ENCODE assay signal across 9 mouse cellular contexts in the genomic region with DNA sequence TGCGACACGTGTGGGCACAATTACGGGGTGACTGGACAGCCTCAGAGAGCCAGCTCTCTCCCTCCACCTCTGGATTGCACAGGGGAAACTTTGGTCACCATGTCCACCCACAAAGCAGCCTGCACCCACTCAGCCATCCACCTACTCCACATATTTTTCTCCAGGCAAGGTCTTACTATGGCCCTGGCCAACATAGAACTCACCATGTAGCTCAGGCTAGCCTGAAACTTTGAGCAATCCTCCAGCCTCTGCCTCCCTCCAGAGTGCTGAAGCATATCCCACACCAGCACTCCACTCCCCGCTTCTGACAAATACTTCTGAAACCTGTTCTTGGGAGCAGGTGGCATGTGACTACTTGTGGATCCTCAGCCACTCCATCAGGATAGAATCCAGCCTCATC. TPM values are rescaled to one million over a fixed set of nuclear protein-coding genes. Genes with fewer than 3 reads are reported as not detected.
DNase-seq lines count a peak whose midpoint lies in the region; ATAC-seq and TF ChIP-seq lines count a peak whose summit lies in the region.
"Had no signal": no experiment of that assay in that cellular context is flagged by ENCODE, and none has a peak within 500 bp of the region (broad histone marks: within the 10 kb centered on the region; RNA-seq: fewer than 3 reads in every experiment).

No protein-coding gene starts in this region.

- H3K36me3 ChIP-seq in C2C12 (ENCODE audit: control insufficient read depth, insufficient read depth): peaks cover 6% of the 10 kb centered on the region
- no peaks in the 10 kb centered on the region for H3K36me3 ChIP-seq in heart, postnatal 0 days (replicated peaks; ENCODE audit: control insufficient read depth, insufficient read depth, low read length)
- H3K36me3 ChIP-seq in liver, embryonic 14.5 days (replicated peaks; ENCODE audit: control insufficient read depth, insufficient read depth, low read depth): no peaks in the 10 kb centered on the region

- H3ac ChIP-seq in C2C12 (ENCODE audit: control insufficient read depth, insufficient read length, low read depth): no peak overlapping the region

- no peak for ATAC-seq in heart, postnatal 0 days (ENCODE audit: insufficient read depth, low read depth)
- no peak for ATAC-seq in liver, embryonic 14.5 days (ENCODE audit: insufficient read depth)
- no peak for ATAC-seq in frontal cortex, adult (ENCODE audit: low TSS enrichment)
- ATAC-seq in inflammation-experienced regulatory T-cells, adult 6 months: no peak

- peaks cover 69% of the 10 kb centered on the region for H3K79me2 ChIP-seq in C2C12 (ENCODE audit: control insufficient read depth, insufficient read depth)

- H3K9ac ChIP-seq in heart, postnatal 0 days (replicated peaks; ENCODE audit: low read depth, low read length): peak overlapping the region; percentile 86; the same call in 1 of the 2 replicates
- no peak overlapping the region for H3K9ac ChIP-seq in liver, embryonic 14.5 days (replicated peaks)

- H3K4me2 ChIP-seq in heart, postnatal 0 days (ENCODE audit: low read depth, low read length): peak overlapping the region; percentile 83
- H3K4me2 ChIP-seq in liver, embryonic 14.5 days (ENCODE audit: low read depth): peak overlapping the region; percentile 96

- no peaks in the 10 kb centered on the region for H3K27me3 ChIP-seq in C2C12 (ENCODE audit: control insufficient read depth, insufficient read depth, insufficient read length)
- H3K27me3 ChIP-seq in heart, postnatal 0 days (ENCODE audit: control insufficient read depth, insufficient read depth, low read length): no peaks in the 10 kb centered on the region
- H3K27me3 ChIP-seq in liver, embryonic 14.5 days (ENCODE audit: control insufficient read depth, insufficient read depth, low read length): no peaks in the 10 kb centered on the region

- WGBS in heart, postnatal 0 days: 35% methylated on average over 4 of the region's 4 CpGs
- WGBS in liver, embryonic 14.5 days (ENCODE audit: insufficient replicate concordance): 59% methylated on average over 4 of the region's 4 CpGs

- H3K4me3 ChIP-seq in C2C12 (ENCODE audit: insufficient read depth, poor library complexity, severe bottlenecking): peak overlapping the region; percentile 22
- H3K4me3 ChIP-seq in heart, postnatal 0 days (ENCODE audit: low read depth, low read length): peak overlapping the region; percentile 87
- H3K4me3 ChIP-seq in liver, embryonic 14.5 days (ENCODE audit: insufficient read depth in 1 of 2, low read depth in 2 of 2, low read length in 2 of 2): peak overlapping the region; percentile 33 to 90

- no peak for TF ChIP-seq EP300 in heart, postnatal 0 days (IDR thresholded peaks at IDR 0.05; ENCODE audit: low read depth)
- TF ChIP-seq EP300 in liver, embryonic 14.5 days (IDR thresholded peaks at IDR 0.05; ENCODE audit: low read depth): no peak

- H3K4me1 ChIP-seq in heart, postnatal 0 days (ENCODE audit: control insufficient read depth, insufficient read depth): peaks cover 55% of the 10 kb centered on the region
- peaks cover 8 to 37% of the 10 kb centered on the region in 2 experiments; a peak in 3 of 4 replicates for H3K4me1 ChIP-seq in liver, embryonic 14.5 days (replicated peaks; ENCODE audit: control insufficient read depth in 2 of 2, insufficient read depth in 2 of 2, low read length in 1 of 2)

- H3K27ac ChIP-seq in heart, postnatal 0 days (ENCODE audit: low read depth): peak overlapping the region; percentile 95
- no peak overlapping the region for H3K27ac ChIP-seq in liver, embryonic 14.5 days

- peak; percentile 87 for DNase-seq in heart, adult 11 months
- DNase-seq in heart, postnatal 14 days: no peak
- DNase-seq in heart, postnatal 0 days (ENCODE audit: low spot score): no peak
- DNase-seq in liver, embryonic 14.5 days (ENCODE audit: low read depth in 3 of 3, low spot score in 3 of 3): no peak
- DNase-seq in left cerebral cortex, postnatal 36 days (ENCODE audit: low spot score in 2 of 2): no peak
- DNase-seq: cerebellum, adult 18-20 months had no signal

- no peak for TF ChIP-seq CTCF in C2C12 (IDR thresholded peaks at IDR 0.05; ENCODE audit: control insufficient read depth, insufficient read depth, insufficient read length)
- no peak for TF ChIP-seq CTCF in heart, postnatal 0 days (IDR thresholded peaks at IDR 0.05; ENCODE audit: low read depth)
- TF ChIP-seq CTCF in liver, embryonic 14.5 days (IDR thresholded peaks at IDR 0.05; ENCODE audit: low read depth): no peak

- intact Hi-C loops in heart, postnatal 14 days (cut with DNase I): loop anchor here (2.0 to 10.0 kb wide), 3 partner anchors 33 to 235 kb away; a partner anchor contains a TSS
- intact Hi-C loops in left cerebral cortex, postnatal 36 days (cut with DNase I): loop anchor here (5.0 kb wide), 1 partner anchor 63 kb away; a partner anchor contains a TSS

- no peaks in the 10 kb centered on the region for H3K9me3 ChIP-seq in heart, postnatal 0 days (replicated peaks; ENCODE audit: control insufficient read depth, low read length)
- no peaks in the 10 kb centered on the region for H3K9me3 ChIP-seq in liver, embryonic 14.5 days (ENCODE audit: control insufficient read depth, low read length)

- peaks cover 63% of the 10 kb centered on the region for H3K79me3 ChIP-seq in C2C12 (ENCODE audit: low read depth)

TF ChIP-seq in C2C12, 6 proteins besides CTCF, POLR2A, EP300 and RAD21:
- TF ChIP-seq MAX (IDR thresholded peaks at IDR 0.05) (no peak), MYOD1 (IDR thresholded peaks at IDR 0.05; ENCODE audit: control insufficient read depth, insufficient read length, low read depth) (no peak), FOSL1 (IDR thresholded peaks at IDR 0.05; ENCODE audit: insufficient read depth, low read length, poor library complexity, severe bottlenecking) (no peak), MYOG (IDR thresholded peaks at IDR 0.05; ENCODE audit: control insufficient read depth, extremely low read depth, insufficient read length) (no peak), USF1 (IDR thresholded peaks at IDR 0.05; ENCODE audit: low read depth) (no peak), CEBPB (IDR thresholded peaks at IDR 0.05; ENCODE audit: low read depth) (no peak)

RNA-seq across cellular contexts. Expression of a gene that starts 1.9 kb away (rescaled TPM):
- 10 to 100 TPM; 30.3 to 31.4 TPM for total RNA-seq in heart, postnatal 14 days (2021)
- 32.9 TPM for polyA plus RNA-seq in C2C12 (2012; fragmentation: generic; extraction: Trizol)
- total RNA-seq in heart, postnatal 0 days (2014; rRNA removed; ENCODE audit: low replicate concordance): 76.1 and 99.8 TPM in 2 replicates
- 42.6 and 45.3 TPM in 2 replicates for polyA plus RNA-seq in heart, postnatal 0 days (2015; fragmentation: Nextera tagmentation; extraction: Ambion mirVana)
- polyA plus RNA-seq in liver, embryonic 14.5 days (2012; rRNA removed): 14.9 and 15.1 TPM in 2 replicates
- 13.0 and 18.0 TPM in 2 replicates for polyA plus RNA-seq in liver, embryonic 14.5 days (2014; fragmentation: Nextera tagmentation; extraction: Ambion mirVana)
- total RNA-seq in left cerebral cortex, postnatal 36 days (2021): 10 to 100 TPM; 36.6 to 39.6 TPM
- polyA plus RNA-seq in inflammation-experienced regulatory T-cells, adult 6 months (2017; shearing (Covaris generic)): 10 to 100 TPM in 2 of 3 experiments, 1 to 10 TPM in 1; 7.1 to 14.5 (median 10.9) TPM

Comparison
In these comparisons a context has a peak if more than half of its experiments do, and no peak if none do; other contexts are left out.
1. H3K4me3 ChIP-seq: peak in every context shown above with its lines; median percentile 87 in heart, postnatal 0 days; 62 in liver, embryonic 14.5 days; 22 in C2C12.